ENCODE assay signal across 12 mouse cellular contexts in genomic region chr3:99292531-99292931, GRCm38 (mm10). TPM values are rescaled to one million over a fixed set of nuclear protein-coding genes. Genes with fewer than 3 reads are reported as not detected.
DNase-seq lines count a peak whose midpoint lies in the region.
"Had no signal": no experiment of that assay in that cellular context is flagged by ENCODE, and none has a peak within 500 bp of the region (broad histone marks: within the 10 kb centered on the region; RNA-seq: fewer than 3 reads in every experiment).

No protein-coding gene starts in this region.

- WGBS in heart, embryonic 10.5 days, result 67% methylated on average over 3 of the region's 3 CpGs

- H3K4me3 ChIP-seq in heart, embryonic 10.5 days, result no peak overlapping the region

- no peaks in the 10 kb centered on the region for H3K27me3 ChIP-seq in heart, embryonic 10.5 days (ENCODE audit: insufficient read depth, poor library complexity, severe bottlenecking)

- DNase-seq in heart, adult 11 months, result peak; percentile 64
- no peak for DNase-seq in heart, embryonic 10.5 days (ENCODE audit: low spot score)
- DNase-seq in brain, adult 2 months (ENCODE audit: low read depth, low spot score), result peak; percentile 84
- DNase-seq in layer of hippocampus, adult 9-11 months, result peak; percentile 52
- DNase-seq in right cerebral cortex, adult 2 months (ENCODE audit: low spot score in 2 of 2), result peak; percentile 44 to 46
- no peak for DNase-seq in thymus, postnatal 0 days (ENCODE audit: low spot score)
- DNase-seq in thymus, postnatal 4 days, result no peak
- no peak for DNase-seq in heart, postnatal 25 days (ENCODE audit: low spot score)
- DNase-seq: heart, postnatal 36 days; spleen, adult 18-20 months had no signal

- no peaks in the 10 kb centered on the region for H3K9me3 ChIP-seq in heart, embryonic 10.5 days

- intact Hi-C loops in heart, postnatal 25 days (cut with DNase I), result no loop called here

- H3K36me3 ChIP-seq in heart, embryonic 10.5 days, result no peaks in the 10 kb centered on the region

- H3K4me1 ChIP-seq in heart, embryonic 10.5 days, result peaks cover 4% of the 10 kb centered on the region; the same call in 1 of the 2 replicates

- no peak overlapping the region for H3K27ac ChIP-seq in heart, embryonic 10.5 days

RNA-seq across cellular contexts. Expression of gene Tbx15, which starts 52.4 kb away (rescaled TPM):
- polyA plus RNA-seq in heart, embryonic 10.5 days (2016; fragmentation: Nextera tagmentation; extraction: Ambion mirVana), result 0.12 and 0.67 TPM in 2 replicates
- polyA plus RNA-seq in thymus, postnatal 0 days (2015; fragmentation: Nextera tagmentation; extraction: Ambion mirVana), result 0.06 and 0.12 TPM in 2 replicates
- total RNA-seq in heart, postnatal 25 days (2021), result under 1 TPM; 0.11 to 0.47 TPM
- total RNA-seq: neutrophil, adult 5-6 weeks had no signal
- polyA plus RNA-seq: inflammation-experienced regulatory T-cells, adult 6 months had no signal

Comparison
In these comparisons a context has a peak if more than half of its experiments do, and no peak if none do; other contexts are left out.
1. DNase-seq: peak in heart, adult 11 months (single experiment), brain, adult 2 months (single experiment), layer of hippocampus, adult 9-11 months (single experiment) and right cerebral cortex, adult 2 months (2 of 2); none in heart, embryonic 10.5 days (single experiment), thymus, postnatal 0 days (single experiment), thymus, postnatal 4 days (single experiment) and heart, postnatal 25 days (single experiment).